Mouse (Mus musculus) midbrain, embryonic 14.5 days (tissue): ENCODE results near the gene Lysmd4. TPM values are rescaled to one million over a fixed set of nuclear protein-coding genes. Genes with fewer than 3 reads are reported as not detected.

Experiments
- ATAC-seq: fragments of 200-750 bp; cut with Nextera tagmentation; 2 replicates; pipeline ENCODE4 v1.8.0; 2017; ENCODE audit warnings: moderate number of reproducible peaks, moderate library complexity; ENCODE audit not compliant: low FRiP score, low TSS enrichment
- DNase-seq: peaks from one replicate; pipeline ENCODE4 v3.0.0-alpha.2; 2015
- H3K27ac ChIP-seq: fragments of 300-500 bp; sonication (generic); replicated peaks from 2 replicates; pipeline ENCODE4 v1.5.1; 2014; ENCODE audit warnings: mild to moderate bottlenecking, low read depth, low read length, moderate library complexity
- H3K27me3 ChIP-seq: fragments of 300-500 bp; sonication (generic); 2 replicates; pipeline ENCODE4 v1.6.1; 2014; ENCODE audit warnings: low read length, control low read depth, mixed read lengths; ENCODE audit not compliant: control insufficient read depth, insufficient read depth
- H3K36me3 ChIP-seq: fragments of 300-500 bp; sonication (generic); 2 replicates; pipeline ENCODE4 v1.6.1; 2014; ENCODE audit warnings: low read length, control low read depth; ENCODE audit not compliant: control insufficient read depth, insufficient read depth
- H3K4me1 ChIP-seq: fragments of 300-500 bp; sonication (generic); 2 replicates; pipeline ENCODE4 v1.6.1; 2014; ENCODE audit warnings: mild to moderate bottlenecking, antibody characterized with exemption, low read length, control low read depth; ENCODE audit not compliant: control insufficient read depth, insufficient read depth
- H3K4me2 ChIP-seq: fragments of 300-500 bp; sonication (generic); 2 replicates; pipeline ENCODE4 v1.6.1; 2014; ENCODE audit warnings: mild to moderate bottlenecking, low read length, moderate library complexity
- H3K4me3 ChIP-seq: fragments of 300-500 bp; sonication (generic); replicated peaks from 2 replicates; pipeline ENCODE4 v1.5.1; 2014; ENCODE audit warnings: low read depth, low read length
- H3K9ac ChIP-seq: fragments of 300-500 bp; sonication (generic); replicated peaks from 2 replicates; pipeline ENCODE4 v1.6.1; 2014; ENCODE audit warnings: mild to moderate bottlenecking, low read length, moderate library complexity
- H3K9me3 ChIP-seq: fragments of 300-500 bp; sonication (generic); 2 replicates; pipeline ENCODE4 v1.6.1; 2016; ENCODE audit warnings: low read length, control low read depth, mixed read lengths; ENCODE audit not compliant: control insufficient read depth
- WGBS: fragments of 180-500 bp; shearing (Covaris S2); extraction: QIAGEN DNeasy Blood & Tissue Kit; methylation state at CpG from one replicate; pipeline ENCODE4 v1.1.7; 2014; 5-methylcytosine and 5-hydroxymethylcytosine counted together
- polyA plus RNA-seq: library from polyadenylated mRNA; unstranded; fragments of >200 nt; fragmentation: Nextera tagmentation; extraction: Ambion mirVana; gene quantifications from 2 replicates; pipeline ENCODE4 v1.2.1, GENCODE M21; 2014

Lysmd4 gene
- polyA plus RNA-seq, 1 experiment from 2014 or later, result 30.0 TPM

DNA sequence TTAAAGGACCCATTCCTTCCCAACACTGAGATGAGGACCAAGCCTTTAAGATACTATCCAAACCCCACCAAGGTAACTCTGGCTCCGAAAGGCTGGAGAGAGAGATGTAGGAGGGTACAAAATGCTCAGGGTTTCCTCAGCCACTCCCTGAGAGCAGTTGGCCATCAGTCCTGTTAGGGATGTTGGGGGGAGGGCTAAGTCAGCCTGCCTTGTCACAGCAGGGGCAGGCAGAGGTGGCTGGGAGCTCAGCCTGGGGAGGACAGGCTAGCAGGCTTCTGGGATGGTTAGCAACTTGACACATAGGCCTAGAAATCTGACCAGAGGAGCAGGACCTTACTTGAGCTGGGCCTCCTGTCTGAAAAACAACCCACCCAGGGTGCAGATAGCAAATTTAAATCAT lies 5.2 kb downstream of the Lysmd4 start:
- Histone ChIP-seq H3K4me1 (peaks cover 19% of the 10 kb centered on the region), H3K4me2 (no peak overlapping the region), H3K9me3 (no peaks in the 10 kb centered on the region), H3K36me3 (peaks cover 41% of the 10 kb centered on the region), H3K27me3 (no peaks in the 10 kb centered on the region), H3K9ac (no peak overlapping the region), H3K4me3 (no peak overlapping the region), H3K27ac (no peak overlapping the region)
- ATAC-seq (no peak), DNase-seq (no peak)
- 76% methylated on average over 1 of the region's 1 CpGs for WGBS

DNA sequence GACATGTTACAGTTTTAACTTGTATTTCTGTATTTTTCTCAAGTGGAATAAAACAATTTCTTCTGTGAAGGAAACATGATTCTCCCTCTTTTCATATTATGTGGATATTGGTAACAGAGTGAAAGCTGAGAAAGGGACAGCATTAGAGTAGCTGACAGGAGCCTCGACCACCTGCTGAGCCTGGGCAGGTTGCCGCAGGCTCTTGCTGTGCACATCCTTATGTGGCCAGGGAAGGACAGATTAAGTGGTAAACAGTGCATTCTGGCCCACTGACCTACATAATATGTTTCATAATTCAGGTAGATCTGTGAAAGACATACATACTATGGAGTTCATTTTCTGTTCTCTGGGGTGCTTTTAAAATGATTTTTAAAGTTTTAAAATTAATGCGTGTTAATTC lies 6.0 kb downstream of the Lysmd4 start:
- Histone ChIP-seq H3K4me2 (no peak overlapping the region), H3K27me3 (no peaks in the 10 kb centered on the region), H3K4me1 (peaks cover 14% of the 10 kb centered on the region), H3K9ac (no peak overlapping the region), H3K4me3 (no peak overlapping the region), H3K27ac (no peak overlapping the region), H3K36me3 (peaks cover 42% of the 10 kb centered on the region), H3K9me3 (no peaks in the 10 kb centered on the region)
- ATAC-seq (no peak), DNase-seq (no peak)
- 75% methylated on average over 3 of the region's 3 CpGs for WGBS

DNA sequence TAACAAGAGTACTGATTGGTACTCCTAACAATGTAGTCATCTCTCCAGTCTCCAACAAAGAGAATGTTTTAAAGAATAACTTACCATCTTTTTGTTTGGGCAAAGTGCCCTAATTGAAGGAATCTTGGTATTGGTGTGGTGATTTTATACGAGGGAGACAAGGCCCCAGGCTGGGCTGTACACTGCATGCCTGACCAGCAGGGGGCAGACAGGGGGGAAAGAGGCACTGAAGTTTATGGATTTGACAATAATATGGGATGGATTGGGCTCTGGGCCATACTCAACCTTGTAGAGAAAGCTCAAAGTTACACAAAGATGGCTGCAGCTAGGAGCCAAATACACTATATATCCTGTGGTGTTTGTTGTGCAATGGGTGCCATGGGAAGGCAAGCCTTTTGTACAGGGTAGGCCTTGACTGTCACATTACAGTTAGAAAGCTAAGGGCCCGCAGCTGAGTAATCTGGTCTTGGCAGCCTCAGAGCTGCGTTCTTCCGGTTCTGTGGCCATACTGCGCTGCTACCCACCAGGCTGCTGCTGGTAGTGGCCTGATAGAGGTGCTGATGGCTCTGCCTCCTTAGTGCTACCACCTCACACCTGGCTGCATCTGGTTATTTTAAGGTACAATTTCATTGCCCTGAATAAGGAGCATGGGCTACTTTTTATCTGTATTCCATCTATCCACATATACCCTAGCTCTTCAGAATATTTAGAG lies 6.7 kb downstream of the Lysmd4 start:
- Histone ChIP-seq H3K4me1 (peaks cover 7% of the 10 kb centered on the region), H3K4me2 (no peak overlapping the region), H3K9ac (no peak overlapping the region), H3K4me3 (no peak overlapping the region), H3K27me3 (no peaks in the 10 kb centered on the region), H3K36me3 (peaks cover 43% of the 10 kb centered on the region), H3K27ac (no peak overlapping the region), H3K9me3 (no peaks in the 10 kb centered on the region)
- WGBS, result 80% methylated on average over 5 of the region's 5 CpGs
- no peak for ATAC-seq
- peak; percentile 50 for DNase-seq

DNA sequence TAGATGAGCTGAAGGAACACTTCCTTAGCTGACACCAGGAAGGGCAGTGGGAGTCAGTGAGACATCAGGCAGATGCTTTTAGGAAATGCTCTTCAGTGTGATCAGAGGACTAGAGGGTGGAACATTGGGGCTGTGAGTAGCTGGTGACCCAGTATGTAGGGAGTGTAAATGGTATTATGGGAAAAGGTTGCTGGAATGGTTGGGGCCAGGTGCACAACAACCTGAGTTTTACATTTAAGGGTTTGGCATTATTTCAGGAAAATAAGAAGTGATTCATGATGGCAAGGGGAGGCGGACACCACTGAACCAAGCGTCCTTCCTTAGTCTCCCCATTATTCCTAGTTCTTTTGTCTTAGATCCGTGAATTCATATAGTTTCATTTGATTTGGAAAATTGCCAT lies 7.4 kb downstream of the Lysmd4 start:
- no peak overlapping the region for H3K4me3 ChIP-seq
- H3K27ac ChIP-seq, result no peak overlapping the region
- H3K4me2 ChIP-seq, result no peak overlapping the region
- H3K9me3 ChIP-seq, result no peaks in the 10 kb centered on the region
- DNase-seq, result no peak
- H3K9ac ChIP-seq, result no peak overlapping the region
- WGBS, result 88% methylated on average over 3 of the region's 3 CpGs
- no peaks in the 10 kb centered on the region for H3K27me3 ChIP-seq
- peaks cover 6% of the 10 kb centered on the region; the same call in 1 of the 2 replicates for H3K4me1 ChIP-seq
- ATAC-seq, result no peak
- peaks cover 45% of the 10 kb centered on the region for H3K36me3 ChIP-seq

DNA sequence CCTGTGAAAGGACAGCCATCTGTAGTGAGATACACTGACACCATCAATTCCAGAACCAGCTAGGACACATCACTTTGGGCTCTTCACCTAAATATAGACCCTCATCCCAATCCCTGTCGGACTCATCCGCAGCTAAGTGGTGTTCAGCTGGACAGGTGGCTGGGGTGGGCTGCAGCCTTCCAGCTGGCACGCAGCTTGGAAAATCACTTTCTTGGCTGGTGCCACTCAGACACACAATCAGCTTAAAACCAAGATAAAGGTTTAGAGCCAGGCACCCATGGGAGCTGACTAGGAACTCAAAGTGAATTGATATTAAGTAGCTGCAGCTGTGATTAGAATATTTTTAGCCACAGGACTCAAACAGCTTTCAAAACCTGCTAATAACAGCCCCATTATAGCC lies 7.9 kb downstream of the Lysmd4 start:
- WGBS, result 54% methylated on average over 3 of the region's 3 CpGs
- no peak overlapping the region for H3K9ac ChIP-seq

DNA sequence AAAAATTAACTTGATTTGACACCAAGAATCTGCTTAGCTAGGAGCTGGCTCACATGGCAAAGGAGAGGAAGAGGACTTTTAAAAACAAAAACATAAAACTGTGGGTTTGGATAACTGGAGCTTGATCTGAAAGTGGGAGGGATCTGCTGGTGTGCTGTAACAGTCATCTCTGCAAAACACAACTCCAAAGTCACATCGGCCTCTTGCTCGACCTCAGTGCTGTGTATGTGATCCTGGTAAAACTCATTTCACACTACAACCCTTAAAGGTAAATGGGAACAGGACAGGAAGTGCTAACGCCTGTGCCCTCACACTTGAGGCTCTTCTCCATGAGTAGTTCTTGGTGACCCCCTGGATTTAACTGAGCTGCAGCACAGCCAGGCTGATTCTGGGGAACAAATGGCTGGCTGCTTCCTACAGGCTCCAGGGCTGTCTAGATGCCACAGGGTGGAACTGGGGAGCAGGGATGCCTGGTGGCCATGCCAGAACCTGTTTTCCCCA lies 8.3 kb downstream of the Lysmd4 start:
- H3K27ac ChIP-seq, result peak overlapping the region; percentile 55
- H3K9me3 ChIP-seq, result no peaks in the 10 kb centered on the region
- WGBS, result 84% methylated on average over 3 of the region's 3 CpGs
- no peak overlapping the region for H3K4me3 ChIP-seq
- H3K4me2 ChIP-seq, result no peak overlapping the region
- peaks cover 45% of the 10 kb centered on the region for H3K36me3 ChIP-seq
- no peaks in the 10 kb centered on the region for H3K27me3 ChIP-seq
- DNase-seq (no peak), ATAC-seq (no peak)
- peaks cover 6% of the 10 kb centered on the region; the same call in 1 of the 2 replicates for H3K4me1 ChIP-seq
- H3K9ac ChIP-seq, result no peak overlapping the region

More for the DNA sequence above, 7.9 kb downstream of the Lysmd4 start:
- no peak overlapping the region for H3K4me2 ChIP-seq
- H3K27ac ChIP-seq, result no peak overlapping the region; the same call in 1 of the 2 replicates
- peak; percentile 66 for DNase-seq
- H3K9me3 ChIP-seq, result no peaks in the 10 kb centered on the region
- no peaks in the 10 kb centered on the region for H3K27me3 ChIP-seq
- no peak overlapping the region for H3K4me3 ChIP-seq
- peaks cover 6% of the 10 kb centered on the region; the same call in 1 of the 2 replicates for H3K4me1 ChIP-seq
- no peak for ATAC-seq
- peaks cover 45% of the 10 kb centered on the region for H3K36me3 ChIP-seq

DNA sequence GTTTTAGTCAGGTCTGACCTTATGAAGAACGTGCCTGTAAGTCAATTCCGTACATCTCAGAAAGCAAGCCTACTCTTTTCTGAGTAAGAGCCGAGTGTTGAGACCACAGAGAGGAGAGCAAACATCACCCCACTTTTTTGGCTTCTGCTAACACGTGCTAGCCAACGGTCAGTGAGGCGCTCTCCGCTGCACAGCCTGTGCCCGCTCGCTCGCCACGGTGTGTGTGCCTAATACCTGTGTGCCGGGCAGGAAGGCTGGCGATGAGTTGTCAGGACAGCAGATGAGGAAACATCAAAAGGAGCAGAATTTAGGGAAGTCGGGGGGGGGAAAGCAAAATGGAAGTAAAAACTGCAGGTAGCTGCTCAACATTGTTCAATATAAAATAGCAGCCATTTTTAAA lies 10.2 kb downstream of the Lysmd4 start:
- no peak overlapping the region for H3K9ac ChIP-seq
- peaks cover 6% of the 10 kb centered on the region; the same call in 1 of the 2 replicates for H3K4me1 ChIP-seq
- H3K4me2 ChIP-seq, result no peak overlapping the region
- WGBS, result 90% methylated on average over 14 of the region's 14 CpGs
- H3K36me3 ChIP-seq, result peaks cover 42% of the 10 kb centered on the region
- no peak overlapping the region for H3K27ac ChIP-seq
- H3K4me3 ChIP-seq, result no peak overlapping the region
- DNase-seq, result no peak
- no peak for ATAC-seq
- no peaks in the 10 kb centered on the region for H3K27me3 ChIP-seq
- no peaks in the 10 kb centered on the region for H3K9me3 ChIP-seq

DNA sequence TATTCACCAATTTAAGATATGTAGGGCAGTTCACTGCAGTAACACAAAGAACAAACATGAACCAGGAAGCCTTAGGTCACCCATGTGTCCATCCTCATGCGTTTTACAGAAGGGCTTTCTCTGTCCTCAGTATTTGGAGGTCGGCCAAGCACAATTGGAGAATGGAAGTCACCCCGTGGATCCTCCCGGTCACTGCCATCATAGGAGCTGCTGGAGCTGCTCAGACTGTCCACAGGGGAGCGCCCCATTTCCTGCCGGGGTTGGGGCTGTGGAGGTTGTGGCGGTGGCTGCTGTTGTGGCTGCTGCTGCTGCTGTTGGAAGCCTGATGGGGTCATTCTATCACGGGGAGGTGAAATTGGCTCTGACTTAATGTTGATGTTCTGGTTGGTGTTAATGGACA lies 12.5 kb downstream of the Lysmd4 start:
- Histone ChIP-seq H3K4me1 (peaks cover 6% of the 10 kb centered on the region; the same call in 1 of the 2 replicates), H3K9me3 (no peaks in the 10 kb centered on the region), H3K27me3 (no peaks in the 10 kb centered on the region), H3K9ac (no peak overlapping the region), H3K4me2 (no peak overlapping the region), H3K4me3 (no peak overlapping the region), H3K36me3 (peaks cover 47% of the 10 kb centered on the region), H3K27ac (no peak overlapping the region)
- DNase-seq (no peak), ATAC-seq (no peak)
- 84% methylated on average over 8 of the region's 8 CpGs for WGBS

DNA sequence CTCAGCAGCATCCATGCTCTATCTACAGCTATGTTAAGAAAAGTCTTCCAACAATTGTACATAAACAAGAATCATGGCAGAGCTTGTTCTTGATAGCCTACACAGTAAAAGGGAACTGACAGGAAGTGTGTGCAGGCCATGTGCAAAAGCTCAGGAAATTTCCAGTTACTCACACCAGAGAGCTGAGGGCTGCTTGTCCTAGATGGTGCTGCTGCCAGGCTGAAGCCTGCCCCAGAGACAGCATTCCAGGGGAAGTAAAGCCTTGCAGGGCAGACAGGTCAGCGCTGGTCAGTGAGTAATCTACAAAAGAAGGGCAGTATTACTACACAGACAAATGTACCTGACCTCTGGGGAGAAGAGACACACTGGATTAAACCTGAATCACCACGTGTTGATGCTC lies 14.0 kb downstream of the Lysmd4 start:
- H3K9me3 ChIP-seq, result no peaks in the 10 kb centered on the region
- WGBS, result 82% methylated on average over 2 of the region's 2 CpGs
- ATAC-seq (no peak), DNase-seq (no peak)
- H3K4me1 ChIP-seq, result no peaks in the 10 kb centered on the region
- no peak overlapping the region for H3K4me2 ChIP-seq
- no peak overlapping the region for H3K9ac ChIP-seq
- peaks cover 47% of the 10 kb centered on the region for H3K36me3 ChIP-seq
- no peaks in the 10 kb centered on the region for H3K27me3 ChIP-seq
- no peak overlapping the region for H3K4me3 ChIP-seq
- no peak overlapping the region for H3K27ac ChIP-seq
